Mouse (Mus musculus): ENCODE results near the gene Rbm48. TPM values are rescaled to one million over a fixed set of nuclear protein-coding genes. Genes with fewer than 3 reads are reported as not detected.
A peak's percentile ranks its signal among the peaks of the same experiment; 100 is the strongest.
"Not testable (repeated sequence)": the region's sequence is repeated elsewhere in the genome, so short reads cannot be mapped to it uniquely, and the experiment has no call there.

Gene Rbm48
- polyA plus RNA-seq (2016; fragmentation: Nextera tagmentation; extraction: Ambion mirVana) = 14.3 and 15.7 TPM in 2 replicates

DNA sequence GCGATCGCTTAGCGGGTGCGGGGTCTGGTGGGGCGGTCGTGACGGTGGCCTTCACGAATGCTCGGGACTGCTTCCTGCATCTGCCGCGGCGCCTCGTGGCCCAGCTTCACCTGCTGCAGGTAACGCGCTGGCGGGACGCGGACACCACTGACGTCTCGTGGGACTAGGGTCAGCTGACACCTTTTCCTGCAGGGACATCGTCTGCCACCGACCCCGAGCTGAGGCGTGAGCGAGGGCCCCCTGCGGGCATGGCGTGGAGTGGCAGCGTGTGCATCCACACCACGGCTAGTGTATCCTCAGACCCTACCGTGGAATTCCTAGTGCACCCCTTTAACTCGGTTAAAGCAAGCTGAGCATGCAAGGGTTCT lies at the start of gene Rbm48:
Rbm48 (minus strand) TSS at position 187 of the 368 bp plus-strand sequence.
- WGBS = under 1% methylated on average over 31 of the region's 31 CpGs
- Histone ChIP-seq H3K36me3 (replicated peaks) (peaks cover 9% of the 10 kb centered on the region), H3K9me3 (no peaks in the 10 kb centered on the region), H3K27ac (peak within 1 kb of the TSS; percentile 85), H3K4me1 (peaks cover 19% of the 10 kb centered on the region), H3K27me3 (ENCODE audit: poor library complexity, severe bottlenecking) (no peaks in the 10 kb centered on the region), H3K4me3 (peak within 1 kb of the TSS; percentile 87)
- peak; percentile 67 for DNase-seq (ENCODE audit: extremely low spot score, low spot score)

DNA sequence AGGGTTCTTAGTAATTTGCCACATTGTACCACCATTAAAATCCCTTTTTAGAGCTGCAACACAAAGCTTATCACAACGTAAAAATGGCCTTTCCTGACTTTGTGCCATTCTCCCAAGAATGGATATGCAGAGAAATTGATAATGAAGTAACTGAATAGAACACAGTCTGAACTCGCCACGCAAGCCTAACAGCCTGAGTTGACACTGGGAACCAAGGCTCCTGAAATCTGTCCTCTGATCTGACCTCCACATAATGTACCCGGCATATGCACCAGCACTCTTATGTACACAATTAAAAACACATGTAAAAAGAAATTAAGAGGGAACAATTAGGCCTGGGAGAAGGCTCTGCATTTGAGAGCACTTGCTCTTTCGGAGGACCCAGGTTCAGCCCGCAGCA lies 48.9 kb upstream of the Rbm48 start:
- Histone ChIP-seq H3K4me1 (peaks cover 13% of the 10 kb centered on the region), H3K27me3 (ENCODE audit: poor library complexity, severe bottlenecking) (no peaks in the 10 kb centered on the region), H3K27ac (no peak overlapping the region), H3K36me3 (replicated peaks) (peaks cover 53% of the 10 kb centered on the region), H3K4me3 (peak overlapping the region; percentile 96; the same call in 1 of the 2 replicates), H3K9me3 (0 out of 2 replicates have a peak, but pooled peaks cover 2% of the 10 kb centered on the region)
- 86% methylated on average over 6 of the region's 6 CpGs for WGBS
- DNase-seq (ENCODE audit: extremely low spot score, low spot score) = no peak

DNA sequence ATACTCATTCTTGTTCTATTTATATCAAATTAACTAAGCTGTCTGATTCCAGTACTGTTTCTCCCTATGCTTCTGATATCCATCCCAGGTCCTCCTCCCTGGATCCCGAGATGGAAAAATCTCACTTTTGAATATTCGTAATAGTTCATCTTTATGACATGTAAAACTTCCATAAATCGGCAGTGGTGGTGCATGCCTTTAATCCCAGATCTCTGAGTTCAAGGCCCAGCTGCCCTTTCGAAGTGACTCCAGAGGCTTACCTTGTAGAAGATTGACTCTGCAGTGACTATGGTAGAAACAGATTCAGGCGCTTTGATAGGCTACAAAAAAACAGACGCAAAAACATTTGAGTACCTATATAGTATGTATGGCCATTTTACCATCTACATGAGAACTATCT lies 48.2 kb upstream of the Rbm48 start:
- Histone ChIP-seq H3K9me3 (0 out of 2 replicates have a peak, but pooled peaks cover 2% of the 10 kb centered on the region), H3K27me3 (ENCODE audit: poor library complexity, severe bottlenecking) (no peaks in the 10 kb centered on the region), H3K36me3 (replicated peaks) (peaks cover 60% of the 10 kb centered on the region), H3K4me3 (no peak overlapping the region), H3K4me1 (peaks cover 13% of the 10 kb centered on the region), H3K27ac (no peak overlapping the region)
- 94% methylated on average over 6 of the region's 6 CpGs for WGBS
- no peak for DNase-seq (ENCODE audit: extremely low spot score, low spot score)

DNA sequence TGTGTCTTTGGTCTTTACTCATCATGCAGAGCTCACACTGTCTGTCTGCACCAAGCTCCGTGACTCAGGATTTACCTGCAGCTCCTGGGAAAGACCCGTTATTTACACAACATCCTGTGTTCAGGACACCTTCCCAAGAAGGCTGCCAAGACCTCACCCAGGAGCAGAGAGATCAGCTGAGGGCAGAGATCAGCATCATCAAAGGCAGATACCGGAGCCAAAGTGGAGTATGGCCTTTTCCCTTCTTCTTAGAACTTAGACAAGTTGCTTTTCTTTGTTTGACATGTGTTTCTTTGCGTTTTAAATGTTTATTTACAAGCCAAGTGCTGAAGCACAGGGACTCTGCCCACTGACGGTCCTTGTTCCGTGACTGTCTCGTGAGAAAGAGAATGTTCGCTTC lies 38.9 kb upstream of the Rbm48 start:
- DNase-seq (ENCODE audit: extremely low spot score, low spot score) = no peak
- 87% methylated on average over 8 of the region's 8 CpGs for WGBS
- H3K27me3 ChIP-seq (ENCODE audit: poor library complexity, severe bottlenecking) = no peaks in the 10 kb centered on the region
- no peak overlapping the region for H3K4me3 ChIP-seq
- H3K9me3 ChIP-seq = no peaks in the 10 kb centered on the region
- H3K27ac ChIP-seq = no peak overlapping the region
- no peaks in the 10 kb centered on the region for H3K4me1 ChIP-seq
- peaks cover 73% of the 10 kb centered on the region for H3K36me3 ChIP-seq (replicated peaks)

DNA sequence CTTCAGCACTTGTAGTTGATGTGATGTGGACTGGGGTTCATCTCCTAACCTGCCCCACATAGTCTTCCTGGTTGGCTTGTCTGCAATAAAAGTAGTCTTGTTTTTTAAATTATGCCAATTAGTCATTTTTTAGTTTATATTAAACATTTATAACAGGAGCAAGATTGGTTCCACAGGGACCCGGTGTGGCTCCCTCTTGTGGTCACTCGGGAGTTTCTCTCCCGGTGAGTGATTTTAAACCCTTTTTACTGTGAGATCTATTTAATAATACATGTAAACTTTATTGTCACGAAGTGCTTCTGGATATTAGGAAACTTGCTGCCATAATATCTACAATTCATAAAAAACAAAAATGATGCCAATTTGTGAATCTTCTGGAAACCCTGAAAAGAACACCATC lies 37.6 kb upstream of the Rbm48 start:
- peaks cover 68% of the 10 kb centered on the region for H3K36me3 ChIP-seq (replicated peaks)
- H3K27ac ChIP-seq = no peak overlapping the region
- WGBS = 75% methylated on average over 4 of the region's 4 CpGs

DNA sequence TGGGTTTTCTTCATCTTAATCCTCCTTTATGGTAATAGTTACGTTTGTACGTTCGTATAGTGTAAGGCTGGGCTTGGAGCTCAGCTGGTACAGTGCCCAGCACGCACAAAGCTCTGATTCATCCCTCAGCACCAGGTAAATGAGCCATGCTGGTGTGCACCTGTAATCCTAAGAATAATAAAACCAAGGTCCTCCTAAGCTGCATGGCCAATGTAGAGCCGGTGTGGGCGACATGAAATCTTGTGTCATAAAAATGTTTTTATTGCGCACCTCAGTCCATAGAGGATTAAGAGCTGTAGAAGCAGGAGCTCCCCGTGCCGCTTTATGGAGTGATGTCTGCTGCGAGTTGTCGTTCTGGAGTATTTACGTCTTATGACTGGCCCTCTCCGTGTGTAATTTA lies 36.9 kb upstream of the Rbm48 start:
- DNase-seq (ENCODE audit: extremely low spot score, low spot score) = no peak

More for the DNA sequence above, 37.6 kb upstream of the Rbm48 start:
- no peak overlapping the region for H3K4me3 ChIP-seq
- no peaks in the 10 kb centered on the region for H3K4me1 ChIP-seq
- no peaks in the 10 kb centered on the region for H3K9me3 ChIP-seq
- no peak for DNase-seq (ENCODE audit: extremely low spot score, low spot score)
- no peaks in the 10 kb centered on the region for H3K27me3 ChIP-seq (ENCODE audit: poor library complexity, severe bottlenecking)

DNA sequence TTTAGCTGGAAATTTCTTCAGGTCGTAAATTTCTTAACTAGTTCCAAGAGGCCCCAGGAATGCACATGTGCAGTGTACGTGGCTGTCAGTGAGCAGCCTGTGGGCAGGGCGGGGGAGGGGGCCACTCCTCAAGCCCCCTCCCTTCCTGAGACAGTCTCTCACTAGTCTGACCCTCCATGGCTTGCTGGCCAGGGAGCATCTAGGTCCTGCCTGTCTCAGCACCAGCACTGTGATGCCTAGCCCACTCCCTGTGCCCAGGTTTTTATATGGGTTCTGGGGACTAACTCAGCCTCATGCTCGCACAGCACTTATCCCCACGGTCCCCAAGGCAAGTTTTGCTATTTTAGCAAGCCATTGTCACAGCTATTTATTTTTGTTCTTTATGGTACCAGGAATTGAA lies 35.9 kb upstream of the Rbm48 start:
- no peak for DNase-seq (ENCODE audit: extremely low spot score, low spot score)
- H3K9me3 ChIP-seq = no peaks in the 10 kb centered on the region
- H3K27me3 ChIP-seq (ENCODE audit: poor library complexity, severe bottlenecking) = no peaks in the 10 kb centered on the region
- no peak overlapping the region for H3K4me3 ChIP-seq
- no peaks in the 10 kb centered on the region for H3K4me1 ChIP-seq
- H3K36me3 ChIP-seq (replicated peaks) = peaks cover 60% of the 10 kb centered on the region
- no peak overlapping the region for H3K27ac ChIP-seq
- WGBS = 85% methylated on average over 5 of the region's 5 CpGs

More for the DNA sequence above, 36.9 kb upstream of the Rbm48 start:
- Histone ChIP-seq H3K9me3 (no peaks in the 10 kb centered on the region), H3K27ac (no peak overlapping the region), H3K4me1 (no peaks in the 10 kb centered on the region), H3K4me3 (no peak overlapping the region), H3K27me3 (ENCODE audit: poor library complexity, severe bottlenecking) (no peaks in the 10 kb centered on the region), H3K36me3 (replicated peaks) (peaks cover 66% of the 10 kb centered on the region)
- WGBS = 95% methylated on average over 13 of the region's 13 CpGs

DNA sequence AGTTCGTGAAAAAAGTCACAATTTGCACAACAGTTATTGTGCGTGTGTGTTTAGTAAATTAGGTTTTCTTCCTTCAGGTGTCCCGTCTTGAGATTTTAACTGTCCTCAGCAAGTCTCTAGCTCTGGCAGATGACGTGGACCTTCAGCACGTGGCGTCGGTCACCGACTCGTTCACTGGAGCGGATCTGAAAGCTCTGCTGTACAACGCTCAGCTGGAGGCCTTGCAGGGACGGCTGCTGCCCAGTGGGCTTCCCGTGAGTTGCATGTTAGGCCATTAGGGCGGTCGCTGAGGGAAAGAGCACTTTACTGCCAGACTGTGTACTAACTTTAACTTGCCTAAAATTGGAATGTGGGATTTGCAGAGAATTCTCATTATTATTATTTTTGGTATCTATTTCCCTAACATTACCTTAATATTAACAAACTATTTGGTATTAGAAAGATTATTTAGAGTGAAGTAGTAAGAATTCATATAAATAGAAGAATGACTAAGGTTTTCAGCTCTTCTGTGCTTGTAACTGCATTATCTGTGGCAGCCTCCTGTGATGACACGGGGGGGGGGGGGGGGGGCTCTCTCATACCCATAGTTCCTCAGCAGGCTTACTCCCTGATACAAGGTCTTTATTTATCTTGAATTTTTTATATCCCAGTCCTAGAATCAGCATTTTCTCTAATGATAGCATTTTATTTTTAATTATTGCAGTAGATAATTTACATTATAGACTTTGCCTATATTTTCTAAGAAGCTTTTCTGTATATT lies 35.3 kb upstream of the Rbm48 start:
- no peak overlapping the region for H3K27ac ChIP-seq
- WGBS = 79% methylated on average over 16 of the region's 16 CpGs
- no peak overlapping the region for H3K4me3 ChIP-seq
- H3K9me3 ChIP-seq = no peaks in the 10 kb centered on the region
- peaks cover 56% of the 10 kb centered on the region for H3K36me3 ChIP-seq (replicated peaks)
- no peaks in the 10 kb centered on the region for H3K27me3 ChIP-seq (ENCODE audit: poor library complexity, severe bottlenecking)
- H3K4me1 ChIP-seq = no peaks in the 10 kb centered on the region
- no peak for DNase-seq (ENCODE audit: extremely low spot score, low spot score)

DNA sequence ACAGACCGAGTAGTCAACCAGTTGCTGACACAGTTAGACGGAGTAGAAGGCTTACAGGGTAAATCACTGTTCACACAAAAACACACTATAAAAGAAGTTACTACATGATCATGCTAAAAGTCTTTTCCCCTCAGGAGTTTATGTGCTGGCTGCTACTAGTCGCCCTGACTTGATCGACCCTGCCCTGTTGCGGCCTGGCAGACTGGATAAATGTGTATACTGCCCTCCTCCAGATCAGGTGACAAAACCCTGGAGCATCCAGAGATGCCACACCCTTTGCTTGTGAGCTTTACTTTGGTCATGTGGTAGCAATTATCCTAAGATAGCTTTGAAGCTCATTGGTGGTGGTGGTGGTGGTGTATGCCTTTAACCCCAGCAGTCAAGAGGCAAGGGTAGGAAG lies 33.7 kb upstream of the Rbm48 start:
- H3K4me3 ChIP-seq = no peak overlapping the region
- H3K9me3 ChIP-seq = no peaks in the 10 kb centered on the region
- no peaks in the 10 kb centered on the region for H3K27me3 ChIP-seq (ENCODE audit: poor library complexity, severe bottlenecking)
- H3K4me1 ChIP-seq = no peaks in the 10 kb centered on the region
- WGBS = 96% methylated on average over 5 of the region's 5 CpGs
- H3K27ac ChIP-seq = no peak overlapping the region
- H3K36me3 ChIP-seq (replicated peaks) = peaks cover 54% of the 10 kb centered on the region
- DNase-seq (ENCODE audit: extremely low spot score, low spot score) = no peak

DNA sequence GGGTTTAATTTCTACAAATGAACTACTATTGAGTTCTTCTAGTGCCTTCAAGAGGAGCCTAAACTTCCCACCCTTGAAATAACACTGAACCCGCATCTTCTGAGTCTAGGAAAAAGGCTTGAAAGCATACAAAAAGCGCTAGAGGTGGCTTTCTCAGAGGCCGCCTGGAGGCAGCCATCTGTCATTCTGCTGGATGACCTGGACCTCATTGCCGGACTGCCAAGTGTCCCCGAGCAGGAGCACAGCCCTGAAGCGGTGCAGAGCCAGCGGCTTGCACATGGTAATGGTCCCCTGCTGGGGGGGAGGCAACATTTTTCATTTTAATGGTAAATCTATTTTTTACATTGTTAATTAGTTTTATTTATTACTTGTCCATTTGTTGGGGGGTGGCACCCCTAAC lies 24.1 kb upstream of the Rbm48 start:
- Histone ChIP-seq H3K4me1 (no peaks in the 10 kb centered on the region), H3K4me3 (no peak overlapping the region), H3K27ac (no peak overlapping the region), H3K36me3 (replicated peaks) (peaks cover 51% of the 10 kb centered on the region), H3K27me3 (ENCODE audit: poor library complexity, severe bottlenecking) (no peaks in the 10 kb centered on the region), H3K9me3 (no peaks in the 10 kb centered on the region)
- 90% methylated on average over 7 of the region's 7 CpGs for WGBS
- DNase-seq (ENCODE audit: extremely low spot score, low spot score) = no peak

DNA sequence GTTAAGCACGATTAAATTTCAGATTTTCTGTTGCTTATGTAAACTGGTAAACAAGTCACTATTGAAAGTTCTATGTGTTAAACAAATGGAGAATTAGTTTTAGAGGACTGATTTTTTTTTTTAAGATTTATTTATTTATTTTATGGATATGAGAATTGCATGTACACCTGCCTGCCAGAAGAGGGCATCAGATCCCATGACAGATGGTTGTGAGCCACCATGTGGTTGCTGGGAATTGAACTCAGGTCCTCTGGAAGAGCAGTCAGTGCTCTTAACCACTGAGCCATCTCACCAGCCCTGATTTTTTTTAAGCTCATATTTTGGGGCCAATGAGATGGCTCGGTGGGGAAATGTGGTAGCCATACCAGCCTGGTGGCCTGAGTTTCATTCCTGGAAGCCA lies 15.4 kb upstream of the Rbm48 start:
- H3K4me3 ChIP-seq; H3K27ac ChIP-seq; DNase-seq (ENCODE audit: extremely low spot score, low spot score); H3K9me3 ChIP-seq; H3K4me1 ChIP-seq; H3K27me3 ChIP-seq (ENCODE audit: poor library complexity, severe bottlenecking): not testable (repeated sequence)
- peaks cover 65% of the 10 kb centered on the region for H3K36me3 ChIP-seq (replicated peaks)
- WGBS = 90% methylated on average over 2 of the region's 2 CpGs

DNA sequence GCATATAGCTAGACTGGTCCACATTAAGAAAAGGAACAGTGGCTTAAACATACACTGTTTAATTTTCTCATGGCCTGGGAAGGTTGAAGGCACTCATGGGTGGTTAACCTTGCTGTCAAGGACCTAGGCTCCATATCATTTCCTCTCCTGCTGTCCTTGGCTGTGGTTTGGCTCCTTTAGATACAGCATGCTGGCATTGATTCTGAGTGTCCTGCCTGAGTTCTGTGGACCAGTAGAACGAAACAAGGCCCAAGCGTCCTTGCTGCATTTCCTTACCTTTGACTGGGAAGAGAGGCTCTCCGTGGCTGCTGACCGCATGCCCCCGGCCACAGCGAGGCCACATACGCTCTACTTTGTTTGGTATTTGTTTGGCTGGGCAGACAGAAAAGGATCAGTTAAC lies 12.9 kb upstream of the Rbm48 start:
- H3K36me3 ChIP-seq (replicated peaks) = peaks cover 67% of the 10 kb centered on the region
- H3K4me1 ChIP-seq = no peaks in the 10 kb centered on the region
- H3K27me3 ChIP-seq (ENCODE audit: poor library complexity, severe bottlenecking) = no peaks in the 10 kb centered on the region
- H3K27ac ChIP-seq = no peak overlapping the region
- no peak overlapping the region for H3K4me3 ChIP-seq
- H3K9me3 ChIP-seq = no peaks in the 10 kb centered on the region; the same call in 1 of the 2 replicates
- WGBS = 95% methylated on average over 7 of the region's 7 CpGs
- DNase-seq (ENCODE audit: extremely low spot score, low spot score) = no peak

DNA sequence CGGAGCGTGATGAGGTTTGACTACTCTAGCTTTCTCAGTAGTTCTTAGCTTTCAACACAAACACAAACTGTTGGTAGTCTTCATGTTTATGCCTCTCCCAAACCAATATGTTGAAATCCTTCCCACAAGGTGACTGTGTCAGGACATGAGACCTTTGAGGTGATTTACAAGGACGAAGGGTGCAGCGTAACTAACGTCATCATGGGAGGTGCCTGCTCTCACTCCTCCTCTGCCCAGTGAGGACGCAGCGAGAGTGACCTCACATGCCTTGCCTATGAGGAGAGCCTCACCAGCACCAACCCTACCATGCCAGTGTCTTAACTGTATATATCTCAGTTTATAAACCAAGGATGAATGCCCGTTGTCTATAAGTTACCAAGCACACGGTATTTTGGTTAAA lies 10.7 kb upstream of the Rbm48 start:
- Histone ChIP-seq H3K36me3 (replicated peaks) (peaks cover 59% of the 10 kb centered on the region), H3K9me3 (no peaks in the 10 kb centered on the region; the same call in 1 of the 2 replicates), H3K4me3 (no peak overlapping the region), H3K27ac (no peak overlapping the region), H3K4me1 (no peaks in the 10 kb centered on the region), H3K27me3 (ENCODE audit: poor library complexity, severe bottlenecking) (no peaks in the 10 kb centered on the region)
- 95% methylated on average over 9 of the region's 9 CpGs for WGBS
- no peak for DNase-seq (ENCODE audit: extremely low spot score, low spot score)
